Mouse (Mus musculus) liver, embryonic 12.5 days (tissue): Measurements from ENCODE around the gene Rps6. TPM values are rescaled to one million over a fixed set of nuclear protein-coding genes. Genes with fewer than 3 reads are reported as not detected.
"Not testable (repeated sequence)": the region's sequence is repeated elsewhere in the genome, so short reads cannot be mapped to it uniquely, and the experiment has no call there.

ENCODE experiments used
- ATAC-seq: fragments of 200-750 bp; cut with Nextera tagmentation; 2 replicates; pipeline ENCODE4 v1.8.0; 2017; ENCODE audit warnings: moderate number of reproducible peaks, mild to moderate bottlenecking, moderate library complexity
- H3K27ac ChIP-seq: fragments of 300-500 bp; sonication (generic); 2 replicates; pipeline ENCODE4 v1.5.1; 2016; ENCODE audit warnings: mild to moderate bottlenecking
- H3K27me3 ChIP-seq: fragments of 300-500 bp; sonication (generic); replicated peaks from 2 replicates; pipeline ENCODE4 v1.6.1; 2016; ENCODE audit warnings: mild to moderate bottlenecking, moderate library complexity
- H3K36me3 ChIP-seq: fragments of 300-500 bp; sonication (generic); 2 replicates; pipeline ENCODE4 v1.6.1; 2016; ENCODE audit warnings: mild to moderate bottlenecking, moderate library complexity
- H3K4me1 ChIP-seq: fragments of 300-500 bp; sonication (generic); 2 replicates; pipeline ENCODE4 v1.6.1; 2016
- H3K4me2 ChIP-seq: fragments of 300-500 bp; sonication (generic); 2 replicates; pipeline ENCODE4 v1.6.1; 2016; ENCODE audit warnings: mild to moderate bottlenecking, moderate library complexity
- H3K4me3 ChIP-seq: fragments of 300-500 bp; sonication (generic); 2 replicates; pipeline ENCODE4 v1.5.1; 2016; ENCODE audit warnings: mild to moderate bottlenecking, moderate library complexity
- H3K9ac ChIP-seq: fragments of 300-500 bp; sonication (generic); 2 replicates; pipeline ENCODE4 v1.6.1; 2016; ENCODE audit warnings: mild to moderate bottlenecking, moderate library complexity
- H3K9me3 ChIP-seq: fragments of 300-500 bp; sonication (generic); replicated peaks from 2 replicates; pipeline ENCODE4 v1.6.1; 2016; ENCODE audit warnings: mild to moderate bottlenecking, moderate library complexity
- WGBS: fragments of 180-500 bp; shearing (Covaris S2); methylation state at CpG from one replicate; pipeline ENCODE4 v1.1.7; 2016; ENCODE audit not compliant: insufficient replicate concordance; 5-methylcytosine and 5-hydroxymethylcytosine counted together
- polyA plus RNA-seq: library from polyadenylated mRNA; unstranded; fragments of >200 nt; fragmentation: Nextera tagmentation; extraction: Ambion mirVana; gene quantifications from 2 replicates; pipeline ENCODE4 v1.2.1, GENCODE M21; 2016

Rps6 gene
- polyA plus RNA-seq, 1 experiment from 2014 or later = 734 TPM

- Histone ChIP-seq H3K4me3 (no peak overlapping the region), H3K36me3 (peaks cover 58% of the 10 kb centered on the region), H3K27me3 (no peaks in the 10 kb centered on the region), H3K27ac (no peak overlapping the region), H3K9me3 (no peaks in the 10 kb centered on the region), H3K4me2 (no peak overlapping the region), H3K9ac (no peak overlapping the region), H3K4me1 (0 out of 2 replicates have a peak, but pooled peaks cover 4% of the 10 kb centered on the region)
- ATAC-seq = no peak
- WGBS = 63% methylated on average over 2 of the region's 2 CpGs
Observed at GRCm38 (mm10) chr4:86847246-86847645, 10.0 kb downstream of the Rps6 start.

GRCm38 (mm10) chr4:86845384-86845783 lies 11.8 kb downstream of the Rps6 start:
- H3K27me3 ChIP-seq = no peaks in the 10 kb centered on the region
- H3K9me3 ChIP-seq = no peaks in the 10 kb centered on the region
- peaks cover 66% of the 10 kb centered on the region for H3K36me3 ChIP-seq
- H3K4me2 ChIP-seq = no peak overlapping the region
- ATAC-seq = no peak
- H3K27ac ChIP-seq = no peak overlapping the region
- H3K4me3 ChIP-seq = no peak overlapping the region
- H3K9ac ChIP-seq = no peak overlapping the region
- H3K4me1 ChIP-seq = no peaks in the 10 kb centered on the region
- WGBS = 88% methylated on average over 3 of the region's 3 CpGs

GRCm38 (mm10) chr4:86841141-86841540 lies 16.1 kb downstream of the Rps6 start:
- H3K4me3 ChIP-seq, H3K4me2 ChIP-seq, H3K27ac ChIP-seq, ATAC-seq, H3K27me3 ChIP-seq, H3K4me1 ChIP-seq, H3K9ac ChIP-seq, H3K9me3 ChIP-seq: not testable (repeated sequence)
- 90% methylated on average over 2 of the region's 2 CpGs for WGBS
- H3K36me3 ChIP-seq = peaks cover 74% of the 10 kb centered on the region

- H3K9me3 ChIP-seq = no peaks in the 10 kb centered on the region
- no peak for ATAC-seq
- WGBS = 76% methylated on average over 2 of the region's 2 CpGs
- no peak overlapping the region for H3K9ac ChIP-seq
- no peak overlapping the region for H3K4me3 ChIP-seq
- no peaks in the 10 kb centered on the region for H3K4me1 ChIP-seq
- H3K27me3 ChIP-seq = no peaks in the 10 kb centered on the region
- H3K36me3 ChIP-seq = peaks cover 63% of the 10 kb centered on the region
- no peak overlapping the region for H3K4me2 ChIP-seq
- H3K27ac ChIP-seq = no peak overlapping the region
Observed at GRCm38 (mm10) chr4:86831896-86832295, 25.3 kb downstream of the Rps6 start.

GRCm38 (mm10) chr4:86825143-86825542 lies 32.1 kb downstream of the Rps6 start:
- no peak overlapping the region for H3K27ac ChIP-seq
- H3K9ac ChIP-seq = no peak overlapping the region
- no peak for ATAC-seq
- no peak overlapping the region for H3K4me2 ChIP-seq
- WGBS = 81% methylated on average over 7 of the region's 7 CpGs
- H3K9me3 ChIP-seq = no peaks in the 10 kb centered on the region
- peaks cover 74% of the 10 kb centered on the region for H3K36me3 ChIP-seq
- no peak overlapping the region for H3K4me3 ChIP-seq
- H3K4me1 ChIP-seq = no peaks in the 10 kb centered on the region
- no peaks in the 10 kb centered on the region for H3K27me3 ChIP-seq

GRCm38 (mm10) chr4:86823169-86823568 lies 34.0 kb downstream of the Rps6 start:
- WGBS = 75% methylated on average over 2 of the region's 2 CpGs
- H3K4me2 ChIP-seq = no peak overlapping the region
- no peaks in the 10 kb centered on the region for H3K9me3 ChIP-seq
- no peaks in the 10 kb centered on the region for H3K27me3 ChIP-seq
- H3K4me1 ChIP-seq = no peaks in the 10 kb centered on the region
- H3K27ac ChIP-seq = no peak overlapping the region
- no peak overlapping the region for H3K4me3 ChIP-seq
- H3K9ac ChIP-seq = no peak overlapping the region
- no peak for ATAC-seq
- H3K36me3 ChIP-seq = peaks cover 64% of the 10 kb centered on the region

- 61% methylated on average over 3 of the region's 3 CpGs for WGBS
- peaks cover 28% of the 10 kb centered on the region for H3K36me3 ChIP-seq
Observed at GRCm38 (mm10) chr4:86814850-86815249, 42.4 kb downstream of the Rps6 start.

GRCm38 (mm10) chr4:86810604-86811003 lies 46.6 kb downstream of the Rps6 start:
- Histone ChIP-seq H3K27ac (no peak overlapping the region), H3K36me3 (peaks cover 32% of the 10 kb centered on the region), H3K4me1 (no peaks in the 10 kb centered on the region), H3K4me3 (no peak overlapping the region), H3K9me3 (no peaks in the 10 kb centered on the region), H3K4me2 (no peak overlapping the region), H3K9ac (no peak overlapping the region), H3K27me3 (no peaks in the 10 kb centered on the region)
- 50% methylated on average over 2 of the region's 2 CpGs for WGBS
- no peak for ATAC-seq

More at GRCm38 (mm10) chr4:86814850-86815249, 42.4 kb downstream of the Rps6 start:
- Histone ChIP-seq H3K27me3 (no peaks in the 10 kb centered on the region), H3K4me1 (no peaks in the 10 kb centered on the region), H3K9me3 (no peaks in the 10 kb centered on the region), H3K4me3 (no peak overlapping the region), H3K4me2 (no peak overlapping the region), H3K9ac (no peak overlapping the region), H3K27ac (no peak overlapping the region)
- no peak for ATAC-seq

Other genes starting within 250 kb of the Rps6 start
- gene Haus6, start 245.4 kb downstream of the Rps6 start, polyA plus RNA-seq = 20.4 and 21.2 TPM in 2 replicates
- 129 and 134 TPM in 2 replicates for gene Plin2, start 187.4 kb downstream of the Rps6 start, polyA plus RNA-seq
- 4.9 and 6.9 TPM in 2 replicates for gene Dennd4c, start 108.9 kb downstream of the Rps6 start, polyA plus RNA-seq
- 8.1 and 8.4 TPM in 2 replicates for gene Acer2, start 17.0 kb upstream of the Rps6 start, polyA plus RNA-seq